Mouse (Mus musculus): Measurements from ENCODE around the gene Lrpap1. TPM values are rescaled to one million over a fixed set of nuclear protein-coding genes. Genes with fewer than 3 reads are reported as not detected.

The Lrpap1 gene
- total RNA-seq, 2 experiments from 2014 or later, result 46.7 to 47.3 TPM

DNA sequence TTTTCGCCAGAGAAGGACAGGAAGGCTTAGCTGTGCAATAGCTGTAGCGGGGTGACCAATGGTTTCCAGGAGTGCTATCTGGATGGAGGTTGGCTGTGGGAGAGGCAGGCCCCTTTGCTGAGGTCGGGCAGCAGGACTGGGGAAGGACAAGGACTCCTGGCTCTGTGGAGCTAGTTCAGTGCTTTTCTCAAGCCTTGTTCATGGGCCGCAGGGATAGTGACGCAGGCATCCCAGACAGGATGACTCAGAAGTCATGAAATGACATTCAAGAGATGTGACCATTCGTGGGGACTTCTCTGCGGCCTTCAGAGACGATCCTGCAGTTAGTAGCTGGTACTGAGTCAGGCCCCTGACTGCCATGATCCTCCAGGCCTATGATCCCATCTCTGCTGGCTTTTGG lies 35.3 kb downstream of the Lrpap1 start:
- no peak for DNase-seq (ENCODE audit: low spot score)
- intact Hi-C loops (cut with DNase I), result no loop called here

DNA sequence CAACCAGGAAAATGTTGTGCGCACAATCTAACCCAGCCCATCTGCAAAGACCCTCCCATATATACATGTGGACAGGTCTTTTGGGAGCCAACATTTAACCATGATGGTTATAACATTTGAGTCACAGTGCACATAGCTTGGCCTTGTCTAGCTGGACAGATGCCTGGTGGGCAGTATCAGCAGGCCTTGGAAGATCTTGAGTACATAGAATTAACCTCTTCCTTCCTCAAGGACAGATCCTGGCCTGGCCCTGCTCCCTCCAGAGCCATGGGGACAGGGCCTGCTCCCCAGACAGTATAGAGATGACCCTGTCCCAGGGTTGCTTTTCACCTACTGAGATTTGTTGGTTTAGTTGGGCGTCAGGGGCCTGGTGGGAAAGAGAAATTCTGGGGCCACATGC lies 35.7 kb downstream of the Lrpap1 start:
- DNase-seq (ENCODE audit: low spot score), result no peak
- intact Hi-C loops (cut with DNase I), result no loop called here

DNA sequence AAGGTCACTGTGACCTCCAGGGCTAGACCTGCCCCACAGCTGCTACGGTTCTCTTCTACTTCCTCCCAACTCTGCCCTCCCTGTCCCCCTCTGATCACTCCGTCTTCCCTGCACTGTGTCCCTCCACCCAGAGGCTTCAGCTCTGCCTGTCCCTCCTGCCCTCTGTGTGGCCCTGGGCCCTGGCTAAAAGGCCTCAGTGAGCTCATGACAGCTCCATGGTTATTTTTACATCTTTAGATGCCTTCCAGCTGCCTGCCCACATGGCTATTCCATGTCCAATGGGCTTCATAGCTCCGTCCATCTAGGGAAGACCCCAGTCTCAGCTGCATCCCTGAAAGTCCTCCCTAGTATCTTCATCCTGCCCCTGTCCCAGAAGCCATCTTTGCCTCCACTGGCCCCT lies 45.5 kb downstream of the Lrpap1 start:
- intact Hi-C loops (cut with DNase I), result no loop called here
- DNase-seq (ENCODE audit: low spot score), result no peak

DNA sequence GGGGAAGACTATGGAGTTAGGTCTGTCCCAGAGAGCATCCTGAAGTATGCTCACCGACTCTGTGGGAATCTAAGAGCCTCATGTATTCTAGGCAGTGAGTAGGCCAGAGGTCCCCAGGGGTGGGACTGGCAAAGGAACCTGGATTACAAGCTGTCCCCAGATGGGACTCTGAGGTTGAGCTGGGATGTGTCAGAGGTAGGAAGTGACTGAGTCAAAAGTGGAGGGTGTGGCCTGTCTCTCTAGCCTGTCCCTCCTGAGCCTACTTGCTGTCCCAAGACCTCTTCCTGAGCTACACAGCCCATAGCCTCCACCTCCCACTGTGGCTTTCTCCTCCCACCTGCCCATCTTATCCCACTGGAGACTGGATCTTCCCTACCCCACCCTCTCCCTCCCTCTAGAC lies 47.4 kb downstream of the Lrpap1 start:
- DNase-seq (ENCODE audit: low spot score), result no peak
- intact Hi-C loops (cut with DNase I), result no loop called here

DNA sequence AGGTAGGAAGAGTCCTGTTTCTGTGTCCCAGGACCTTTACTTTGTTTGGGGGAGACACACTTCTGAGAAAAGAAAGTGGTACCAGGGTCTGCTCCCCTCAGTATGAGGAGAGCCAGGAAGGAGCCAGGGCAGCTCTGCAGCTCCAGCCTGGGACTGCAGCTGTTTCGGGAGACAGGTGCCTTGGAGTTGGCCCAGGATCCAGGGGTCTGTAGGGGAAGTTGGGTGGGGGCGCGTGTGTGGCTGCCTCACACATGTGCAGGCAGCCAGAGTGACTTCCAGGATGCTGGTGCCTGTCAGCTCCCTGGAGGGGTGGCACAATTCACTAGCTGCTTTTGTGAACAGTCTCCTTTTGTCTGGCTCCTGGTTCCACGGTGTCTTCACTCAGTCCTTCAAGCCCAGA lies 48.0 kb downstream of the Lrpap1 start:
- intact Hi-C loops (cut with DNase I), result no loop called here
- no peak for DNase-seq (ENCODE audit: low spot score)

DNA sequence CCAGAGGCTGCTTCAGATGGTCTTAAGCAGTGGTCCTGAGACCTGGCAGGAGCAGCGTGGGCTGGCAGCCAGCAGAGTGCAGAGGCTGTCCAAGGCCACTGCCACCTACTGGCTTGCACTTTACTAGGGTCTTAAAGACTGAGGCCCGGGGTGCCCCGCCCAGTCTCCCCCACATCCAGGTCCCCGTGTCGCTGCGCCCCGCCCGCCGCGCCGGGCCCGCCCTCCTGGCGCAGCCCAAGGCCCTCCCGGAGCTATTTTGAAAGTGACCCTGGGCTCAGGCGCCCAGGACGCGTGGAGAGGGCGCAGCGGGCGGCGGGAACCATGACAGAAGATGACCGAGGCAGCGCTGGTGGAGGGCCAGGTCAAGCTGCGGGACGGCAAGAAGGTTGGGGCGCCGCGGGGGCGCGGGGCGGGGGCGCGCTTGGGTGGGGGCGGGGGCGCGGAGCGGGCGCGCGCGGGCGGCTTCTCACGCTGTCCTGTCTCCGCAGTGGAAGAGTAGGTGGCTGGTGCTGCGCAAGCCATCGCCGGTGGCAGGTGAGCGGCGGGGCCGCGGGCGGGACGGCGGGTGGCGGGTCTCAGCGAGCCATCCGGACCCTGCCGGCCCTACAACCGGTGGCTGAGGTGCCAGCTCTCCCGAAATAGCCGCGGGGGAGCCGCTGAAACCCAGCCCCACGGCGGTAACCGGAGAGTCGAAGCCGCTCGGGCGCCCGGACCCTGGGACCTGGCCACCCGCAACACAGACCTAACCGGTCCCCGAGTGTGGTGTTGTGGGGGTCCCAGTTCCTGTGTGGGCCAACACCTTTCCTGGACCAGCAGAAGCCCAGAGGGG lies 48.7 kb downstream of the Lrpap1 start, which contains the start of gene Dok7:
TSS of gene Dok7 (plus strand) at position 163 of the 829 bp plus-strand sequence.
- DNase-seq (ENCODE audit: low spot score), result peak; percentile 54
- intact Hi-C loops (cut with DNase I), result no loop called here

DNA sequence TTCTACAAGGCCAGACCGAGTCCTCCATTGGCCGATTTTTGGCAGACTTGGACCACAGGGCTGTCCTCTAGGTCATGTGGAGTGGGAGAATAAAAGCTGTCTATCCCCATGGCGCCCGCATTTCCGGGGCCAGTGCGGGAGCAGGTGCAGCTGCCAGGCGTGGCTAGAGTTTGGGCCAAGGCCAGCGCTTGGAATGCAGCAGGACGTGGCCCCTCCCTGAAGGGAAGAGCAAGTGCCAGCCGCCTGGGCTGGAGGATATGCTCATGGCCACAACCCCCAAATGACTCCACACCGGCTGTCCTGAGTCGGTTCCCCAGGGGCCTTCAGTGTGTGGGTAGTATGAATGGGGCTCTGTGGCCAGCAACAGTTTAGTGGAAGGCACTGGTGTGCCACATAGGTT lies 50.5 kb downstream of the Lrpap1 start:
- intact Hi-C loops (cut with DNase I), result no loop called here
- DNase-seq (ENCODE audit: low spot score), result no peak

DNA sequence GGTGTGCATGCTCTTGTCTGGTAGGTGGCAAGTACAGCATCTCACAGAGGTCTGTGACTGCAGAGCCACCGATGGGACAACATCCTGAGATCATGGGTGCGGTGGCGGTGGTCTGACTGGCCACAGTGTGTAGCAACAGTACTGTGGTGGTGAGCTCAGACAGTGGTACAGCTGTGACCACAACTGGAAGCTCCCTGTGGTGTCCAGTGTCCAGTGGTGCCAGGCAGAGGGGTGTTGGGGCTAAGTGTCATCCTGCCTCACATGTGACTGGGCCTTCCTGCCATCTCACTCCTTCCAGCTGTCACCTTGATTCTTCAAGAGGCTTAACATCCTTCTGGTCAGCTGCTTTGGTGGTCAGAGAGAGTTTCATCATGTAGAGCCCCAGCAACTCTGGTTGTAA lies 50.9 kb downstream of the Lrpap1 start:
- intact Hi-C loops (cut with DNase I), result loop anchor here (5.0 kb wide), 1 partner anchor 33 kb away; no protein-coding TSS in a partner anchor
- DNase-seq (ENCODE audit: low spot score), result no peak

DNA sequence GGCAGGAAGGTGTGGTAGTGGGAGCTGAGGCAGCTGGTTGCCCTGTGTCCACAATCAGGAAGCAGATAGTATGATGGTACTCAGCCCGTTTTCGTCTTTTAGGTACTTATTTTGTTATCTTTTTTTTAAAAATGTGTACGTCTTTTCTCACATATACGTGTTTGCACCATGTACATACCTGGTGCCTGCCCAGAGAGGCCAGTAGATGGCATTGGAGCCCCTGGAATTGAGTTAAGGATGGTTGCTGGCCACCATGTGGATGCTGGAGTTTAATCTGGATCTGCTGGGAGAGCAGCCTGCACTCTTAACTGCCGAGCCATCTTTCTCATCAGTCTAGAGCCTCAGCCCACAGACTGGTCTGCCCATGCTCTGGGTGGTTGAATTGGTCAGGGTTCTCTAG lies 55.0 kb downstream of the Lrpap1 start:
- DNase-seq (ENCODE audit: low spot score), result no peak
- intact Hi-C loops (cut with DNase I), result loop anchor here (5.0 kb wide), 1 partner anchor 37 kb away; no protein-coding TSS in a partner anchor

DNA sequence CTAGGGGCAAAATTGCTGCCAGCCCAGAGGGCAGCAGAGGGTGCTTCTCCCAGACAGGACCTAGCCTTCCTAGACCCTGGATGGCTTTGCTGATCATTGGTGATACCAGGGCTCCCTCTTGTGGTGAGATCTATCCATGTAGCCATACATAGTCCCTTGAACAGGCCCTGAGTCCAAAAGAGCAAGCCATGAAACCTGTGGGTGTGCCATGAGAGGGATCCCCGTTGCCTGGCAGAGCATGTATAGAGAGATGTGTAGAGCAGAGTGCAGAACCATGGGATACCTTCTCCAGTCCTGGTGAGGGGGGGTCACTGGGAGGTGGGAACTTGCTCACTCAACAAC lies 62.5 kb downstream of the Lrpap1 start:
- intact Hi-C loops (cut with DNase I), result loop anchor here (1.0 to 10.0 kb wide), 3 partner anchors 57 to 378 kb away; partner anchors contain the start of genes Grk4 and Nop14
- peak; percentile 48 for DNase-seq (ENCODE audit: low spot score)

DNA sequence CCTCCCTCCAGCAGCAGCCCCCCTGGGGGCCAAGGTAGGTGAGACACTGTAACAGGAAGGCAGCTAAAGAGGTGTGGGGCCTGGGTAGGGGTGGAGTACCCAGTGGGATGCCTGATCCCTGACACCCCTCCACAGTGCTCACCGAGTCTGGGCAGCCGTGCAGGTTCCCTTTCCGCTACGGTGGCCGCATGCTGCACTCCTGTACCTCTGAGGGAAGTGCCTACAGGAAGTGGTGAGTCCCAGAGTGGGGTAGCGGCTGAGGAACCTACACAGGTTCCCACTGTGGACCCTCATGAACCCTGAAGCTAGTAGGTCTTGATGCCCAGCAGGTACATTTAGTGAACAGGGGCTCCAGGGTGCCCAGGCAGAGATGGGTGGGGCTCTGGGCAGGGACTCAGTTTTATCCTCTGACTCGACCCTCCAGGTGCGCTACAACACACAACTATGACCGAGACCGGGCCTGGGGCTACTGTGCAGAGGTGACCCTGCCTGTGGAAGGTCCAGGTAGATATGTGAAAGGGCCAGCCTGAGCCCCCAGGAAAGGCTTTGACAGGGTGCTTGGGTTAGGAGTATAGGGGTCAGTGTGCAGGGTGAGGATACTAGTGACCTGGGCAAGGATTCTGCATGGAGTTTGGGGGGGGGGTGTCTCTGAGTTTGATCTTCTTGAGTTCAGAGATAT lies 63.0 kb downstream of the Lrpap1 start:
- intact Hi-C loops (cut with DNase I), result loop anchor here (1.0 to 10.0 kb wide), 3 partner anchors 56 to 378 kb away; partner anchors contain the start of genes Grk4 and Nop14
- DNase-seq (ENCODE audit: low spot score), result no peak

Other genes with a start within 250 kb of the Lrpap1 start
- gene Msantd1, start 197.8 kb downstream of the Lrpap1 start, total RNA-seq (2021), result under 1 TPM; 0.52 to 0.61 TPM
- gene Rgs12, start 156.3 kb downstream of the Lrpap1 start, total RNA-seq (2021), result 10 to 100 TPM; 16.0 to 16.2 TPM
- gene Hgfac, start 64.3 kb downstream of the Lrpap1 start, total RNA-seq (2021), result under 1 TPM; 0.34 TPM
- gene Dok7, start 49.0 kb downstream of the Lrpap1 start, total RNA-seq (2021), result 10 to 100 TPM; 34.5 to 43.8 TPM
- under 1 TPM; 0.34 to 0.47 TPM for gene Adra2c, start 172.6 kb upstream of the Lrpap1 start, total RNA-seq (2021)

All from heart, postnatal 25 days (tissue).